Mouse (Mus musculus) spleen, embryonic (tissue): ENCODE measurements around the gene Gprc5d.

Source experiments
- CTCF ChIA-PET: fragments of 350-600 bp; sonication (Branson Sonifier 250); formaldehyde crosslinking; loops from one replicate; lab custom pipeline; 2022; lab: Charles Lee

Gene Gprc5d

DNA sequence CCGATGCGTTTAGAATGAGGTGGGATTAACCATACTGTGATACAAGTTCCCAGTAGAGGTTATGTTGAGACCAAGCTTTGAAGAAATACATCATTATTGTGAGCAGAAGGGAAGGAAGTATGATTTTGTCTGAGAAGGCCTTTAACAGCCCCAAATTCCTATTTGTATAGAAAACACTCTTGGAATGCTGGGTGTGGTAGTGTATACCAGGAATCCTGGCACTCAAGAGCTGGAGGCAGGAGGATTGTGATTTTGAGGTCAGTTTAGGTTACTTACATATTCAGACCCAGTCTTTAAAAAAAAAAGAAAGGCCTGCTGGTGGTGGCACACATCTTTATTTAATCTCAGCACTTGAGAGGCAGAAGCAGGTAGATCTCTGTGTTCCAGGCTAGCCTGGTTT lies 47.7 kb downstream of the Gprc5d start:
- CTCF ChIA-PET = no interaction called here

GRCm38 (mm10) chr6:135069856-135070255 lies 48.2 kb downstream of the Gprc5d start:
- CTCF ChIA-PET = no interaction called here

GRCm38 (mm10) chr6:135068221-135068620 lies 49.9 kb downstream of the Gprc5d start:
- CTCF ChIA-PET = no interaction called here

DNA sequence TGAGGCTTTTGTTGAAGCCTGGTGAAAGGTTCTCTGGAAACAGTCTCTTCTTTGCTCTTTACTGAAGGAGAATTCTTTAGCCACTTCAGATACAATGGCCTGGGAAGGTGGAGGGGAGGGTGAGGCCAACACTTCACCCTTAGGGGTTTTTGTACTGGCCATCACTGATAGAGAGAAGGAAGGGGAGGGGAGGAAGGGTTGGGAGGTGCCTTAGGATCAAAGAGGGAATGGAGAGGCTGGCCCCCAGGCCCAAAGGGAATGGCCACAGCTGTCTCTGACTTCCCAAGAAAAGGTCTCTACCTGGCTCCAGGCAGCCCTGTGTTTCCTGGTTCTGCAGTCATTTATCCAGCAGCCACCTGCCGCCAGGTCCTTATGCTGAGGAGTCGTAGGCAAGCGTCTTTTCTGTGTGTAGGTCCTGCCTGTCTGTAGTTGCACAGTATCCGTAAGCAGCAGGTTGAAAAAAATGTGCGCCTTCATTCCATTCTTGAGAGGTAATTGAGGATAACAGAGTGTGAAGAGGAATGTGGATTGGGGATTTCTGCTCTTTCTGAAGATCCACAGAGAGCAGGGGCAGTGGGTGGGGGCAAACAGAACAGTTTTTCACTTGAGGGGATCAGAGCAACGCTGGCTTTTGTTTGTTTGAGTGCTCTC lies 51.2 kb downstream of the Gprc5d start:
- CTCF ChIA-PET = no interaction called here

DNA sequence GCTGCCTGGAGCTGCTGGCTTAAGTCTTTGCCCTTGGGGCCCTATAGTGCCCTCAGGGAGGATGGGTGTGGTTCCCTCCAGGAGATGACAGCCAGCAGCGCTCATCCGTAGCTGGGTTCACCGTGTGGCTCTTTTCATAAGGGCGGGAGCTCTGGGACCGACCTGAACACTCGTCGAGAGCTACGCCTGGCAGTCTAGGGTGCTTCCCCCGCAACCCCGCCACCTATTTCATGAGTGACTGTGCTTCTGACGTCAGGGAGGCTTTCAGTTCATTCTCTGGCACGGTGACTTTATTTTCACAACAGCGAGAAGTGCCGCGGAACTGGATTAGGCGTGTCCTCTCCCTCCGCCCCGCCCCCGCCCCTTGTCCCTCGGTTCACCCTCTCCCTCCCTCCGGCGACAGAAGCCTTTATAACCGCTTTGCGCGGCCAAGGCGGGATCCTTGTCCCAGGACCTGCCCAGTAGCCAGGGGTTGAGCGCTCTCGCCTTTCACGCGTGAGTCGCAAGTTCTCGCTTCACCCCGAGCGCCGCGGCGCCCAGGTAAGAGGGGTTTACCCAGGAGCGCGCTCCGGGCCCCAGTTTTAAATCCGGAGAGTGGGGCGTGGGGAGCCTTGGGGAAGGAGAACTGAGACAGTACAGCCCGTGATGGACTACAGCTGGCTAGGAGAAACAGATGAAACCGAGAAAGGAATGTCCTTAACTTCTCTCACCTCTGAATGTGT lies 52.7 kb downstream of the Gprc5d start, which contains the start of gene Gprc5a:
Gprc5a (plus strand) TSS at position 416 of the 722 bp plus-strand sequence.
- CTCF ChIA-PET = no interaction called here

DNA sequence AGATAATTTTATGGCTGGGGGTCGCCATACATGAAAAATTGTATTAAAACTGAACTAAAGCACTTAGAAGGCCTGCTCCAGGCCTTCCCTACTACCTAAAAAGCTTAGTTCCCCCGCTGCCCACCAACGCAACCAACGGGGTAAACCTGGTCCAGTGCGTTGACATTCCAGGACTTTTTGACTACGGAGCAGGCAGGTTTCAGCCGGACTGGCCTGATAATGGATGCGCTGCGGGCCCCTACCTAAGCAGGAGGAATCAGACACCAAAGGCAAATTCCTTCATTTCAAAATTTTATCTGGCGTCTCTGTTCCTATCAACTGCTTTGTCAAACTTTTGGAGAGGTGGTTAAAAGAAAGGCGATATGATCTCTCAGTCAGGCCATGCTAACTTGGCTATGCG lies 53.5 kb downstream of the Gprc5d start:
- CTCF ChIA-PET = no interaction called here

- CTCF ChIA-PET = no interaction called here
Observed at GRCm38 (mm10) chr6:135060728-135061127, 57.4 kb downstream of the Gprc5d start.
